Mouse (Mus musculus): ENCODE data around the gene Apopt1. TPM values are rescaled to one million over a fixed set of nuclear protein-coding genes. Genes with fewer than 3 reads are reported as not detected.

Gene Apopt1
- polyA plus RNA-seq, 1 experiment from 2014 or later, result 52.9 TPM

DNA sequence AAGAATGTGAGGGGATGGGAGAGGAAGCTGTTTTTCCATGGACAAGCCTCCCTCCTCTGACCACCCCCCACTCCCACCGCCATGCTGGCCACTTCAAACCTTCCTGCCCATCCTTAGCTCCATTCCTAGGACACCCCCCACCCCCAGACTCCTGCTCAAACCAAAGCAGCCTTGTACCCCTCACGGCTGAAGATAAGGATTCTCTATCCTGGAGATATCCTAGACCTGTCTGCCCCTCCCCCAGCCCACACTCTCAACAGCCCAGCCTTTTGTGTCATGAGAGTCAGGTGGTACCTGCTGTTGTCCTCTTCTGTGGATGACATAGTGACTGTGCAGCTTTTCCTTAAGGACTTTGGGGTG lies 25.0 kb upstream of the Apopt1 start:
- H3K4me1 ChIP-seq (ENCODE audit: control insufficient read depth, insufficient read depth, low read depth, low read length), result peaks cover 40% of the 10 kb centered on the region
- H3K27ac ChIP-seq (ENCODE audit: low read depth, low read length), result peak overlapping the region; percentile 88
- peak overlapping the region; percentile 18; the same call in 1 of the 2 replicates for H3K9ac ChIP-seq (ENCODE audit: low read depth, low read length)
- H3K36me3 ChIP-seq (ENCODE audit: control insufficient read depth, insufficient read depth, low read length), result no peaks in the 10 kb centered on the region
- 23% methylated on average over 2 of the region's 2 CpGs for WGBS
- ATAC-seq, result no peak
- no peaks in the 10 kb centered on the region for H3K27me3 ChIP-seq (replicated peaks; ENCODE audit: control insufficient read depth, insufficient read depth, low read length)
- no peak overlapping the region; the same call in 1 of the 2 replicates for H3K4me2 ChIP-seq (ENCODE audit: low read length)
- no peaks in the 10 kb centered on the region for H3K9me3 ChIP-seq (ENCODE audit: control insufficient read depth, low read length)
- H3K4me3 ChIP-seq (ENCODE audit: low read length), result no peak overlapping the region

- WGBS, result 76% methylated on average over 11 of the region's 11 CpGs
- no peaks in the 10 kb centered on the region for H3K9me3 ChIP-seq (ENCODE audit: control insufficient read depth, low read length)
- no peak overlapping the region for H3K9ac ChIP-seq (ENCODE audit: low read depth, low read length)
- no peak overlapping the region for H3K4me2 ChIP-seq (ENCODE audit: low read length)
- H3K4me3 ChIP-seq (ENCODE audit: low read length), result no peak overlapping the region
- H3K4me1 ChIP-seq (ENCODE audit: control insufficient read depth, insufficient read depth, low read depth, low read length), result peaks cover 54% of the 10 kb centered on the region
- H3K27ac ChIP-seq (ENCODE audit: low read depth, low read length), result no peak overlapping the region; the same call in 1 of the 2 replicates
- ATAC-seq, result no peak
- no peaks in the 10 kb centered on the region for H3K36me3 ChIP-seq (ENCODE audit: control insufficient read depth, insufficient read depth, low read length)
- no peaks in the 10 kb centered on the region for H3K27me3 ChIP-seq (replicated peaks; ENCODE audit: control insufficient read depth, insufficient read depth, low read length)
Observed at GRCm38 (mm10) chr12:111689426-111689825, 23.6 kb upstream of the Apopt1 start.

DNA sequence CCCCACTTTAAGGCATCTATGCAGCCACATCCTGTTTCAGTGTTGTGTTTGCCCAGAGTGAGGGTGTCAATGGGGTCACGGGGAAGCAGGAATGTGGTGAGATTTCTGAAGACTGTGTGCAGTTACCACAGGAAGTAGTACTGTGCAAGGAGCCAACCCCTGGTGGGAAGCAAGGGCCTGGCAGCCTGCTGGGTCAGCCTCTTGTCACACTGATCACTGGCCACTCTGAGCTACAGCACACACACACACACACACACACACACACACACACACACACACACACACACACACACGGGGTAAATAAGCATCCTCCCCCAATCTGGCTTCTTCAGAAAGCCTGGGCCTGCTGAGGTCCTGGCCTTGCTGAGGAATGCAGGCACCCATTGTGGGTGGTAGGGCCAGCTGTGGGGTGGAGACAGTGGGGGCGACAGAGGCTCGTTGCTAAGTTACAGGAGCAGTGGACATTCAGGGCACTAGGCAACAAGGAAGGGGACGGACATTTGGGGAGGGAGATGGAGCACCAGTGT lies 21.7 kb upstream of the Apopt1 start:
- 9% methylated on average over 5 of the region's 5 CpGs for WGBS
- peak overlapping the region; percentile 83 for H3K27ac ChIP-seq (ENCODE audit: low read depth, low read length)
- no peaks in the 10 kb centered on the region for H3K9me3 ChIP-seq (ENCODE audit: control insufficient read depth, low read length)
- no peaks in the 10 kb centered on the region for H3K27me3 ChIP-seq (replicated peaks; ENCODE audit: control insufficient read depth, insufficient read depth, low read length)
- H3K4me2 ChIP-seq (ENCODE audit: low read length), result no peak overlapping the region
- peak; percentile 53 for ATAC-seq
- H3K4me1 ChIP-seq (ENCODE audit: control insufficient read depth, insufficient read depth, low read depth, low read length), result peaks cover 71% of the 10 kb centered on the region
- H3K9ac ChIP-seq (ENCODE audit: low read depth, low read length), result no peak overlapping the region
- no peaks in the 10 kb centered on the region for H3K36me3 ChIP-seq (ENCODE audit: control insufficient read depth, insufficient read depth, low read length)
- H3K4me3 ChIP-seq (ENCODE audit: low read length), result no peak overlapping the region

DNA sequence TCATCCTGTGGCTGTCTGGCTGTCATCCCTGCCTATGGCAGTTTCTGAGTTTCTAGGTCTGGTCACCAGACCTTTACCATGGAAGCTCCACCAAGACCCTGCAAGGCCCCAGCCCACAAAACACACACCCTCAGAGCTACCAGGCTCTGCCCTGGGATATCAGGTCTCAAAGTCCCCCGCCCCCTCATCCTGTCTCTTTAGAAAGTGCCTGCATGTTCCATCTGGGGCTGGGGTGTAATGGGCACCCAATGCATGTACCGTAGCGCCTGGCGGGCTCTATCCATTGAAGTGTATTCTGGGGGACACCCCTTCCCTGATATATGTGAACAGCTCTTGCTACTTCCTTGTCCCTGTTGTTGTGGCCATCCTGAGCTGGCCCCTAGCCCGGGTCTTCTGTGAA lies 20.2 kb upstream of the Apopt1 start:
- Histone ChIP-seq H3K9ac (ENCODE audit: low read depth, low read length) (peak overlapping the region; percentile 27; the same call in 1 of the 2 replicates), H3K27ac (ENCODE audit: low read depth, low read length) (peak overlapping the region; percentile 83), H3K4me3 (ENCODE audit: low read length) (no peak overlapping the region), H3K4me2 (ENCODE audit: low read length) (no peak overlapping the region), H3K9me3 (ENCODE audit: control insufficient read depth, low read length) (no peaks in the 10 kb centered on the region), H3K27me3 (replicated peaks; ENCODE audit: control insufficient read depth, insufficient read depth, low read length) (no peaks in the 10 kb centered on the region), H3K4me1 (ENCODE audit: control insufficient read depth, insufficient read depth, low read depth, low read length) (peaks cover 58% of the 10 kb centered on the region), H3K36me3 (ENCODE audit: control insufficient read depth, insufficient read depth, low read length) (no peaks in the 10 kb centered on the region)
- 55% methylated on average over 5 of the region's 5 CpGs for WGBS
- no peak for ATAC-seq

DNA sequence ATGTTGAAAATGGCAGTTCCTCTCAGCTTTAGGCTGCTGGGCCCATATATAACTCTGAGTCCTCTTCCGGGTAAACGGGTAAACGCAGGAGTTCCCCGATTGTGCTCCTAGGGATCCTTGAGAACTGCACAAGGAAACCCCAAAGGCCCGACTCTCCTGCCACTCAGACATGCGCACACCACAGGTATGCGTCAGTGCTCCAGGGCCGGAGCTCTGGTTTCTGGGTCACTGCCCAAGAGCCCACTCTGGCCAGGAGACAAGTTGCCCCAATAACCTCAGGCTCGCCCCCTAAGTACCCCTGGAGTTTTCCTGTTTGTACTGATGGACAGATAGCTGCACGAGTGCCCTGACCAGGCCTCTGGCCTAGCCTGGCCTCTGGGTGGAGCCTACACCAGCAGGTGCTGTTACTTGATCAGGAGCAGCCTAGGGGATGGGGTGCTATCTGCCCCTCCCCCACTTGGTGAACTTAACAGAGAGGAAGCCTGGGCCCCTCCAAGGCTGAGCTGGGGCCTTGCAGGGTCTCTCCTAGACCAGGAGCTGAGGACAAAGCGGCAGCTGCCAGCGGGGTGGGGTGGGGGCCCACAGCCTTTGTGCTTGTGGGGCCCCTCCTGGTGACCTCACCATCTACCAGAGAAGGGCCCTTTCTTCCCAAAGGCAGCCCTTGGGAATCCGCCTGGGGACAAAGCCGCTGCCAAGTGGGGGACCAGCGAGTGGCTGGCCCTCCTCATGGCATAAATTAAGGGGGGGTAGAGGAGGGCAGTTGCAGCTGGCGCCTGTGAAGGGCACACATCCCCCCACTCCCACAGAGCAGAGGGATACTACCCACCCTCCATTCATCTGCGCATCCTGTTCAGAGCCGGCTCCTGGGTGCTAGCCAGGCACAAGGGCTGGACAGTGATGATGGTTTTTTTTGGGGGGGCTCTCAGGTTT lies 19.5 kb upstream of the Apopt1 start:
- Histone ChIP-seq H3K4me3 (ENCODE audit: low read length) (no peak overlapping the region), H3K9ac (ENCODE audit: low read depth, low read length) (peak overlapping the region; percentile 39), H3K9me3 (ENCODE audit: control insufficient read depth, low read length) (no peaks in the 10 kb centered on the region), H3K36me3 (ENCODE audit: control insufficient read depth, insufficient read depth, low read length) (no peaks in the 10 kb centered on the region), H3K4me1 (ENCODE audit: control insufficient read depth, insufficient read depth, low read depth, low read length) (peaks cover 53% of the 10 kb centered on the region), H3K4me2 (ENCODE audit: low read length) (peak overlapping the region; percentile 34), H3K27me3 (replicated peaks; ENCODE audit: control insufficient read depth, insufficient read depth, low read length) (no peaks in the 10 kb centered on the region), H3K27ac (ENCODE audit: low read depth, low read length) (peak overlapping the region; percentile 83)
- 7% methylated on average over 18 of the region's 18 CpGs for WGBS
- ATAC-seq, result peak; percentile 81

DNA sequence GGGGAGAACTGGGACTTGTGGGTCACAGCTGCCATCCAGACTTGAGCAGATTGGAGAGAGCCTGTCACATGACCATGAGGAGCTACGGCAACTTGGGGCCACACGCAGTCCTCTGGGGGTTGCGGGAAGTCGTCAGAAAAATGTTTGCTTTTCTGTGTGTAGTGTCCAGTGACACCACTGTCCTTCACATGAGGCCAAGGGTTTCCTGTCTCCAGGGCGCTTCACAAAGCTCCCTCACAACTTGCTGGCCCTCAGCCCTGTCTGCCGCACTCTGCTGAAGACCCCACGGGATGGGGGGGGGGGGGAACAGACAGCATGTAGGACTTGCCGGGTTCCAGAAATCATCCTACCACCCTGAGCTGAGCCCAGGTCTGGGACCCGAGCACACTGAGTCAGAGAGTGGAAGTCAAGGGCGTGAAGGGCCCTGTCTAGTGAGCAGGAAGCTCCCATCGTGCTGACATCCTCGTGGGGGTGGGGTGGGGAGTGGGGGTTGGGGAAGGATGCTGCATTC lies 18.7 kb upstream of the Apopt1 start:
- ATAC-seq, result peak; percentile 65

DNA sequence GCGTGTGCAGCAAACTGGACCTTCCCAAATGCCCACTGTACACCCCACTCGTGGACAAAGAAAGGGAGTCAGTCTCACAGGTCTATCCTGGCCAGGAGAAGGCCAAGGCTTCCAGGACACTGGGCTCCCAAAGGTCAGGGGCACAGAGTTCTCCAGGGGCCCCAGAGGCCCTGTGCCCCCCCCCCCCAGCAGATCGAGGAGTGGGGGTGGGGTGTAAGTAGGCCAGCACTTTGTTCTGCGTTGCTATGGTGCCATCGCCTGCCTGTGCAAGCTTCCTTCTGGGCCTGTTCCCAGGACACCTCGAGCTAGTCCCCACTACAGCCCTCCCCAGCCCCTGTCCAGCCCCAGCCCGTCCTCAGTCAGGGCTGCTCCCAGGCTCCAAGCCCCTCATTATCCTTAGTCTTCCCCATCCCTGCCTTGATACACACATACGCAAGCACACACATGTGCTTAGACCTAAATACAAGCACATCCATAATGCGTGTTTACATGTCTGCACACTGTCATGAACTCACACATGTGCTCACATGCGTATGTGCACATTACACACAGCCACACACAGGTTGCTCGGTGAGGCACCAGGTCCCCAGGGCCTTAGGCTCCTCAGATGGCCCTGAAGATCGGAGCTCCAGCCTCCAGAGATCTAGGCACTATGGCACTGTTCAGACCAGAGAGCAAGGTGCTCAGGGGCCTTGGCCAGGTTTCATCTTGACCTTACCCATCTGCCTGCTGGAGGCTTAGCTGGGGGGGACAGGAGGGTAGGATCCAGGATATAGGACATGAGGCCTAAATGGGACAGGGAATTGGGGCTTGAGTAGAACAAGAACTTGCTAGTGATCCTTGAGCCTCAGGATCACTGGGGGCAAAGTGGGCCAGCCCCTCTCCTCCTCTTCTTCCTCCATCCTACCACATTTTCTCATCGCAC lies 17.9 kb upstream of the Apopt1 start:
- H3K4me1 ChIP-seq (ENCODE audit: control insufficient read depth, insufficient read depth, low read depth, low read length), result peaks cover 53% of the 10 kb centered on the region
- no peaks in the 10 kb centered on the region for H3K27me3 ChIP-seq (replicated peaks; ENCODE audit: control insufficient read depth, insufficient read depth, low read length)
- peak overlapping the region; percentile 83 for H3K27ac ChIP-seq (ENCODE audit: low read depth, low read length)
- peak overlapping the region; percentile 30; the same call in 1 of the 2 replicates for H3K4me2 ChIP-seq (ENCODE audit: low read length)
- no peaks in the 10 kb centered on the region for H3K36me3 ChIP-seq (ENCODE audit: control insufficient read depth, insufficient read depth, low read length)
- H3K9me3 ChIP-seq (ENCODE audit: control insufficient read depth, low read length), result no peaks in the 10 kb centered on the region
- peak overlapping the region; percentile 54 for H3K9ac ChIP-seq (ENCODE audit: low read depth, low read length)
- no peak overlapping the region for H3K4me3 ChIP-seq (ENCODE audit: low read length)
- 31% methylated on average over 13 of the region's 13 CpGs for WGBS
- peak; percentile 65 for ATAC-seq

More for the DNA sequence above, 18.7 kb upstream of the Apopt1 start:
- peaks cover 53% of the 10 kb centered on the region for H3K4me1 ChIP-seq (ENCODE audit: control insufficient read depth, insufficient read depth, low read depth, low read length)
- peak overlapping the region; percentile 34 for H3K4me2 ChIP-seq (ENCODE audit: low read length)
- H3K27me3 ChIP-seq (replicated peaks; ENCODE audit: control insufficient read depth, insufficient read depth, low read length), result no peaks in the 10 kb centered on the region
- H3K9me3 ChIP-seq (ENCODE audit: control insufficient read depth, low read length), result no peaks in the 10 kb centered on the region
- H3K36me3 ChIP-seq (ENCODE audit: control insufficient read depth, insufficient read depth, low read length), result no peaks in the 10 kb centered on the region
- peak overlapping the region; percentile 83 for H3K27ac ChIP-seq (ENCODE audit: low read depth, low read length)
- H3K9ac ChIP-seq (ENCODE audit: low read depth, low read length), result peak overlapping the region; percentile 54
- WGBS, result 4% methylated on average over 12 of the region's 12 CpGs
- no peak overlapping the region for H3K4me3 ChIP-seq (ENCODE audit: low read length)

GRCm38 (mm10) chr12:111696239-111696638 lies 16.8 kb upstream of the Apopt1 start:
- H3K27me3 ChIP-seq (replicated peaks; ENCODE audit: control insufficient read depth, insufficient read depth, low read length), result no peaks in the 10 kb centered on the region
- peaks cover 44% of the 10 kb centered on the region for H3K4me1 ChIP-seq (ENCODE audit: control insufficient read depth, insufficient read depth, low read depth, low read length)
- peak overlapping the region; percentile 83 for H3K27ac ChIP-seq (ENCODE audit: low read depth, low read length)
- 18% methylated on average over 6 of the region's 6 CpGs for WGBS
- no peaks in the 10 kb centered on the region for H3K36me3 ChIP-seq (ENCODE audit: control insufficient read depth, insufficient read depth, low read length)
- no peak overlapping the region for H3K4me2 ChIP-seq (ENCODE audit: low read length)
- H3K9me3 ChIP-seq (ENCODE audit: control insufficient read depth, low read length), result no peaks in the 10 kb centered on the region
- H3K4me3 ChIP-seq (ENCODE audit: low read length), result no peak overlapping the region
- no peak for ATAC-seq
- H3K9ac ChIP-seq (ENCODE audit: low read depth, low read length), result no peak overlapping the region
